Mouse (Mus musculus) cerebellum, adult 9-10 months (tissue): ENCODE measurements around the gene Gm11937.
"Not testable (repeated sequence)": the region's sequence is repeated elsewhere in the genome, so short reads cannot be mapped to it uniquely, and the experiment has no call there.

Source experiments
- DNase-seq: peaks from one replicate; pipeline ENCODE4 v3.0.0; 2022

Gene Gm11937

GRCm38 (mm10) chr11:99610089-99610488 lies at the start of gene Gm11937:
Gm11937 (minus strand) TSS chr11:99610189.
- DNase-seq = not testable (repeated sequence)

GRCm38 (mm10) chr11:99659256-99659655 lies 49.3 kb upstream of the Gm11937 start:
- DNase-seq = no peak

GRCm38 (mm10) chr11:99658467-99659010 lies 48.5 kb upstream of the Gm11937 start, which contains the start of gene Gm11563:
Gm11563 (minus strand) TSS chr11:99658960.
- DNase-seq = not testable (repeated sequence)

GRCm38 (mm10) chr11:99657051-99657450 lies 47.1 kb upstream of the Gm11937 start:
- no peak for DNase-seq

- no peak for DNase-seq
These were observed 40.1 kb upstream of the Gm11937 start, which contains the start of gene Gm11555 for GRCm38 (mm10) chr11:99650136-99650535. Gm11555 (minus strand) TSS chr11:99650236.

- DNase-seq = no peak
These were observed 36.5 kb upstream of the Gm11937 start for GRCm38 (mm10) chr11:99646444-99646843.

GRCm38 (mm10) chr11:99644351-99644750 lies 34.4 kb upstream of the Gm11937 start:
- DNase-seq = no peak

GRCm38 (mm10) chr11:99643635-99644139 lies 33.7 kb upstream of the Gm11937 start, which contains the start of gene Krtap4-7:
Krtap4-7 (minus strand) TSS chr11:99644089.
- not testable (repeated sequence) for DNase-seq

- DNase-seq = no peak
These were observed 30.9 kb upstream of the Gm11937 start for GRCm38 (mm10) chr11:99640926-99641325.

- no peak for DNase-seq
These were observed 27.1 kb upstream of the Gm11937 start for GRCm38 (mm10) chr11:99637086-99637485.

GRCm38 (mm10) chr11:99634653-99635134 lies 24.7 kb upstream of the Gm11937 start, which contains the start of gene Krtap4-2:
Krtap4-2 (minus strand) TSS chr11:99635084.
- DNase-seq = no peak

GRCm38 (mm10) chr11:99633293-99633692 lies 23.3 kb upstream of the Gm11937 start:
- no peak for DNase-seq

GRCm38 (mm10) chr11:99630890-99631289 lies 20.9 kb upstream of the Gm11937 start:
- DNase-seq = no peak

GRCm38 (mm10) chr11:99628138-99628537 lies 18.1 kb upstream of the Gm11937 start, which contains the start of gene Krtap4-1:
Krtap4-1 (minus strand) TSS chr11:99628238.
- DNase-seq = no peak

- DNase-seq = no peak
These were observed 10.3 kb upstream of the Gm11937 start, which contains the start of gene Gm11562 for GRCm38 (mm10) chr11:99620335-99620734. Gm11562 (minus strand) TSS chr11:99620435.

GRCm38 (mm10) chr11:99614796-99615363 lies 4.9 kb upstream of the Gm11937 start, which contains the start of gene Krtap2-4:
Krtap2-4 (minus strand) TSS chr11:99614846.
- no peak for DNase-seq

- peak; percentile 64 for DNase-seq
These were observed 863 bp downstream of the Gm11937 start for GRCm38 (mm10) chr11:99609126-99609525.

- DNase-seq = not testable (repeated sequence)
These were observed 6.8 kb downstream of the Gm11937 start, which contains the start of gene Gm11938 for GRCm38 (mm10) chr11:99603208-99603607. Gm11938 (minus strand) TSS chr11:99603308.

- DNase-seq = not testable (repeated sequence)
These were observed 12.2 kb downstream of the Gm11937 start, which contains the start of gene Krtap9-3 for GRCm38 (mm10) chr11:99597742-99598141. Krtap9-3 (minus strand) TSS chr11:99598105.

- DNase-seq = no peak
These were observed 19.0 kb downstream of the Gm11937 start, which contains the start of gene Krtap1-3 for GRCm38 (mm10) chr11:99590981-99591380. Krtap1-3 (minus strand) TSS chr11:99591339.

GRCm38 (mm10) chr11:99585096-99585495 lies 24.9 kb downstream of the Gm11937 start:
- no peak for DNase-seq

GRCm38 (mm10) chr11:99583245-99583704 lies 26.7 kb downstream of the Gm11937 start, which contains the start of gene Krtap1-4:
Krtap1-4 (minus strand) TSS chr11:99583654.
- no peak for DNase-seq

- no peak for DNase-seq
These were observed 28.4 kb downstream of the Gm11937 start for GRCm38 (mm10) chr11:99581564-99581963.
